Mouse (Mus musculus) liver, embryonic 14.5 days (tissue): ENCODE measurements at regions not wholly inside any gene's neighbourhood (a gene's known extent, or its start where the extent isn't known, plus 50 kb on each side); places are given as distances from the start of the nearest gene placed in this dataset.

Experiments used
- CTCF ChIP-seq: IDR thresholded peaks from 2 replicates; pipeline ENCODE4 v1.5.1; 2016; ENCODE audit warnings: antibody characterized with exemption, low read depth, control low read depth
- EP300 ChIP-seq: IDR thresholded peaks from 2 replicates; pipeline ENCODE4 v1.6.1; 2016; ENCODE audit warnings: antibody characterized with exemption, low read depth

DNA sequence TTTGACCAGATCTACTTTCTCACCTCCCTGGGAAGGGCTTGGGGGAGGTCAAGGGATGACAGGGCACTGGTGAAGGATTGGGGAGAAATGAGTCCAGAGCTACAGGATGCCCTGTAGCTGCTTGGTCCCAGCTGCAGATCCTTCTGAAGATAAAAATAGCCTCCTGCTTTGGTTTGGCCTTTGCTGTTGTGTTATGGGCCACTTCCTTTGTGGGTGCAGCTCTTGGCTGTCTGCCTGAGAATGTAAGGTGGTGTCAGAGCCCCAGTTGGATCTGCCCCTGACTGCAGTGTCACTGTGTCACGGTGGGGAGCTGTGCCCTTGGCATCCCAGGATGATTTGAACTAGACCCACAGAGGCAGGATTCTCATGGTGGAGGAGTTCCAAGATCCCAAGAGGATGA, 67.8 kb upstream of the Id2 start:
- TF ChIP-seq CTCF = no peak
- no peak for TF ChIP-seq EP300
